Comparison of ENCODE assay signal across 13 mouse cellular contexts in genomic region chr1:132158741-132159140, GRCm38 (mm10). TPM values are rescaled to one million over a fixed set of nuclear protein-coding genes. Genes with fewer than 3 reads are reported as not detected.
DNase-seq lines count a peak whose midpoint lies in the region; TF ChIP-seq lines count a peak whose summit lies in the region.
"Had no signal": no experiment of that assay in that cellular context is flagged by ENCODE, and none has a peak within 500 bp of the region (broad histone marks: within the 10 kb centered on the region; RNA-seq: fewer than 3 reads in every experiment).

No protein-coding gene starts in this region.

- no peak overlapping the region for H3K4me3 ChIP-seq in lung, adult 2 months (replicated peaks; ENCODE audit: extremely low read depth, low read depth, low read length)
- H3K4me3 ChIP-seq: embryonic facial prominence, embryonic 12.5 days; hindbrain, embryonic 12.5 days; lung, embryonic 15.5 days; neural tube, embryonic 13.5 days had no signal

- TF ChIP-seq CTCF in lung, adult 2 months (IDR thresholded peaks at IDR 0.05; ENCODE audit: insufficient read depth, low read length) = no peak
- no peak for TF ChIP-seq CTCF in brain, embryonic 14.5 days (IDR thresholded peaks at IDR 0.05; ENCODE audit: borderline replicate concordance, extremely low read depth, insufficient read depth, insufficient read length)

- no peak for TF ChIP-seq POLR2A in lung, adult 2 months (IDR thresholded peaks at IDR 0.05; ENCODE audit: borderline replicate concordance, extremely low read depth, low read depth, low read length)
- TF ChIP-seq POLR2A in brain, embryonic 14.5 days (IDR thresholded peaks at IDR 0.05; ENCODE audit: borderline replicate concordance, extremely low read depth, insufficient read depth, insufficient read length, poor library complexity, severe bottlenecking) = no peak

- H3K4me1 ChIP-seq in lung, adult 2 months (ENCODE audit: control insufficient read depth, insufficient read depth, low read length) = no peaks in the 10 kb centered on the region

- DNase-seq in gastrocnemius, adult 18-20 months (ENCODE audit: low spot score) = peak; percentile 60
- no peak for DNase-seq in gastrocnemius, postnatal 4 days (ENCODE audit: low spot score in 2 of 2)
- peak; percentile 56 to 66 for DNase-seq in lung, adult 18-20 months
- no peak for DNase-seq in lung, adult 2 months
- peak; percentile 82 for DNase-seq in brain, embryonic 14.5 days (ENCODE audit: low read depth)
- DNase-seq in lung, postnatal 36 days = peak; percentile 63
- DNase-seq in layer of hippocampus, adult 9-11 months = no peak
- no peak for DNase-seq in ovary, postnatal 14 days (ENCODE audit: low spot score)

- WGBS in lung, adult 2 months = 46% methylated on average over 2 of the region's 2 CpGs

RNA-seq across cellular contexts. Expression of gene Cdk18, which starts 19.3 kb away (rescaled TPM):
- 1 to 10 TPM; 5.0 to 6.1 TPM for total RNA-seq in gastrocnemius, adult 18-20 months (2021)
- total RNA-seq in gastrocnemius, postnatal 4 days (2021) = 1 to 10 TPM in 1 of 2 experiments, under 1 TPM in 1; 0.96 to 1.7 TPM
- 32.8 and 34.0 TPM in 2 replicates for polyA plus RNA-seq in lung, adult 2 months (2012; rRNA removed)
- polyA plus RNA-seq in brain, embryonic 14.5 days (2012; rRNA removed) = 1.3 TPM in 2 replicates
- polyA plus RNA-seq: activated CD4-positive, CD25-positive, alpha-beta regulatory T cell, adult 4 months had no signal

RNA-seq across cellular contexts. Expression of gene Lemd1, which starts 32.5 kb away (rescaled TPM):
- not detected for total RNA-seq in gastrocnemius, adult 18-20 months (2021)
- total RNA-seq in gastrocnemius, postnatal 4 days (2021) = under 1 TPM; 0.62 to 0.64 TPM
- not detected in 2 replicates for polyA plus RNA-seq in lung, adult 2 months (2012; rRNA removed)
- 22.9 and 25.1 TPM in 2 replicates for polyA plus RNA-seq in brain, embryonic 14.5 days (2012; rRNA removed)
- polyA plus RNA-seq: activated CD4-positive, CD25-positive, alpha-beta regulatory T cell, adult 4 months had no signal

RNA-seq across cellular contexts. Expression of gene AC124108.1, which starts 32.5 kb away (rescaled TPM):
- total RNA-seq in gastrocnemius, adult 18-20 months (2021) = not detected
- under 1 TPM; 0.49 to 0.57 TPM for total RNA-seq in gastrocnemius, postnatal 4 days (2021)
- not detected in 2 replicates for polyA plus RNA-seq in lung, adult 2 months (2012; rRNA removed)
- polyA plus RNA-seq in brain, embryonic 14.5 days (2012; rRNA removed) = 21.7 and 23.3 TPM in 2 replicates
- polyA plus RNA-seq: activated CD4-positive, CD25-positive, alpha-beta regulatory T cell, adult 4 months had no signal

Comparison
In these comparisons a context has a peak if more than half of its experiments do, and no peak if none do; other contexts are left out.
1. DNase-seq: peak in gastrocnemius, adult 18-20 months (single experiment), lung, adult 18-20 months (2 of 2), brain, embryonic 14.5 days (single experiment) and lung, postnatal 36 days (single experiment); none in gastrocnemius, postnatal 4 days (0 of 2), lung, adult 2 months (single experiment), layer of hippocampus, adult 9-11 months (single experiment) and ovary, postnatal 14 days (single experiment).